Mouse (Mus musculus) heart, postnatal 25 days (tissue): Measurements from ENCODE around the gene Pdia3. TPM values are rescaled to one million over a fixed set of nuclear protein-coding genes. Genes with fewer than 3 reads are reported as not detected.
"Not testable (repeated sequence)": the region's sequence is repeated elsewhere in the genome, so short reads cannot be mapped to it uniquely, and the experiment has no call there.

ENCODE experiments used
- DNase-seq: peaks from one replicate; pipeline ENCODE4 v3.0.0; 2022; ENCODE audit warnings: low spot score
- intact Hi-C: fragments of 180-260 bp; cut with DNase I; formaldehyde crosslinking; loops from one replicate; pipeline ENCODE4 v1.15.1; 2025
- total RNA-seq, 2 experiments: library from RNA; stranded (reverse); gene quantifications; 2 replicates each; pipeline ENCODE4 v1.2.3; 2021

Pdia3 gene
- 100 to 1,000 TPM; 146 to 167 TPM for total RNA-seq

DNA sequence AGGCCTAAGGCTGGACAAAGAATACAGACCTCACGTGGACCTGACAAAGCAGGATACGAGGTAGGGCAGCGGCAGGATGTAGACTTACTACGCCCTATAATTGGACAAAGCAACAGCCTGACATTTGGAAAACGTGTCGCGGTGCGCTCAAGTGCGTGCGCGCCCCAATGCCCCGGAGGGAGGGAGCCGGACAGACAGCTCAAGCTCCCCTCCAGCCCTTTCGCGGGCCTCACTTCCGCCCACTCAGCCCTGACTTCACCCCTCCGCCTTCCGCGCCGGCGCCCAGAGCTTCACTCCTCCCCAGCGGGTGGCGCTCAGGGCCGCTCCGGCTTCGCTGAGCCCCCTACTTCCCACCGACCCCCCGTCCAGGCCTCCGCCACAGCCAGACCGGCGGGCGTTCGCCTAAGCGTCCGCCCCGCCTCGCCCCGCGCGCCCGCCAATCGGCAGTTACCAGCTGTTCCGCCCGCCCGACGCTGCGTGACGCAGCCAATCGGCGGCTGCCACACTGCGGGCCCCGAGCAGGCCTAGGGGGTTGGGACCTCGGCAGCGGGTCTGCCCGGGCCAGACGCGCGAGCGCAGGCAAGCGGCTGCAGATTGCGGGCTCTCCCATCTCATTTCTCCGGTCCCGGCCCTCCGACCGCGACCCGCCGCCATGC, at the start of gene Pdia3, which contains the start of gene Catsper2:
Gene Pdia3, plus strand, starts transcription at position 389 of the 656 bp plus-strand sequence.
Gene Catsper2, minus strand, starts transcription at position 406 of the 656 bp plus-strand sequence.
- peak; percentile 96 for DNase-seq
- intact Hi-C loops = no loop called here

DNA sequence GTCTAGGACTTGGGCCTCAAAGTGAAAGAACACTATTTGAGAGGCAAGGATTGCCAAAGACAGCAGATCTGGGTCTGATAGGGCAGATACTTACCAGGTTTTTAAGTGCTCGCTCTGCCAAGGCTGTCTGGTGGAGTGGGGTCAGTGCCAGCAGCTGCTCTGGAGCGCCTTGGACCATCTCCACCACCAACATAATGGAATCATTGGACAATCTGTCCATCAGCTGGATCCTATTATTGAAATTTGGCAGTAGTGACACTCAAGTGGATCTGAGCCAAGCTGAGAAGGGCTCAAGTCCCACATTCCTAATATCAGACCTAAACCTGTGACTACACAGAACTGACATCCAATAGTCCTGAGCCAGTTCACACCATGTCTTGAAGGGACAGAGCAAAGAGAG, 44.7 kb upstream of the Pdia3 start:
- intact Hi-C loops = no loop called here
- no peak for DNase-seq

DNA sequence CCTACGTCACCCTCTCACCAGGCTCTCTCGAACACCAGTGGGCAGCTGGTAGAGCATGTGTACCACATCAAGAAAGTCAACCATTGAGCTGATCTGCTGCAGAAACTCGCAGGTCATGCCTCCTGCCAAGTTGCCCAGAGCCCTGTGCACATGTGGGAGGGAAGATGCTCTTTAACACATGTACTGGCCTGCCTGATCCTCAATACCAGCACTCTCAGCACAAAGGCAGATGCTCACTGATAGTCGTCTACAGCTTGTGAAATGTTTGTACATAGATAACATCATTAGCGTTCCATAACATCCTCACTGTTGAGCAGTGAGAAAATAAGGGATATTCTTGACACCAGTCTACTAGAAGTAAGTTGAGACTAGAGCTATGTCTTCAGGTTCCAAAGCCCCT, 42.7 kb upstream of the Pdia3 start:
- intact Hi-C loops = no loop called here
- no peak for DNase-seq

DNA sequence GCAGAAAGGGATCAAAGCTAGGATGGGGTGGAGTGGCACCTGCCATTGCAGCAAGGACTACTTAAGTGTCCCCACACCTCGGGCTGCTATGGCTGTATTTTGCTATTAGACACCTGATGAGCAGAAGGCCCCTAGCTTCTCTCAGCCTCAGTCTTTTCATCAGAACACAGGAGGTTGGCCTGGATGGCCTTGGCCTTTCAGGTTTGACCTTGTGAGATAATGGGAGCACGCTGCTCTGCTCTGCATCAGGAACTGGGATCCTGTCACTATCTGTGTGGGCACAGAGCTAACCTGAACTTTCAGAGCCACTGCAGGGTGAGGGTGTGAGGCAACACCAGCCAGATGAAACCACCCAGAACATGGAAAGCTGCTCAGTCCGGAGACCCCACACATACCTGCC, 41.3 kb upstream of the Pdia3 start:
- DNase-seq = no peak
- intact Hi-C loops = no loop called here

DNA sequence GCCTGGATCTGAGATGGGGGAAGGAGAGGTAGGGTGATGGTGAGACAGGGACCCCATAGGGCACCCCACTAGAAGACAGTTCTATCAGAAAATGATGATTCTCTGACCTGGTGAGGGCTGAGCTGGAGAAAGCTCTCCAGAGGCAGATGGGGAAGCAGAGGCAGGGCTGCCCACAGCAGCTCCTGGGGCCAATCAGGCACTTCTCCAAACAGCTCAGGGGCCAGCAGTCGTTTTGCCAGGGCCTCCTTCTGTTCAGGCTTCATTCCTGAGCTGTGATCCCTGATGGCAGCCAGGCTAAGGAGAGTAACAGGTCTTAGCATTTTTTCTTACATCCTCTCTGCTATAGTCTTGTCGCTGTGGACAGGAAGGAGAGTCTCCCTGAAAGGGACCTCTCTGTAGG, 38.8 kb upstream of the Pdia3 start:
- DNase-seq = no peak
- intact Hi-C loops = no loop called here

DNA sequence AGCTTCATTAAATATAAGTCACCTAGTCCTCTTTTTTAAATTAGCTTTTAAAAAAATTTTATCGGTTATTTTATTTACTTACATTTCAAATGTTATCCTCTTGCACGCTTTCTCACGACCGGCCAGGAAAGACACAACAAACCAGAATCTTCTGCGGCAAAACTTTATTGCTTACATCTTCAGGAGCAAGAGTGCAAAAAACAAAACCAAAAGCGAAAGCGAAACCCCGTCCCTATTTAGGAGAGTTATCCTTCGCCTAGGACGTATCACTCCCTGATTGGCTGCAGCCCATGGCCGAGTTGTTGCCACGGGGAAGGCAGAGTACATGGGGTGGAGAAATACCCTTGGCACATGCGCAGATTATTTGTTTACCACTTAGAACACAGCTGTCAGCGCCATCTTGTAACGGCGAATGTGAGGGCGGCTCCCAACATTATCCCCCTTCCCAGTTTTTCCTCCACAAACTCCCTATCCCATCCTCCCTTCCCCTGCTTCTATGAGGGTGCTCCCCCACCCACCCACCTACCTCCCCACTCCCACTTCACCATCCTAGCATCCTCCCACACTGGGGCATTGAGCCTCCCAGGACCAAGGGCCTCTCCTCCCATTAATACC, 26.5 kb upstream of the Pdia3 start, which contains the start of gene Strc:
Gene Strc, minus strand, starts transcription at position 208 of the 615 bp plus-strand sequence.
- intact Hi-C loops, DNase-seq: not testable (repeated sequence)

DNA sequence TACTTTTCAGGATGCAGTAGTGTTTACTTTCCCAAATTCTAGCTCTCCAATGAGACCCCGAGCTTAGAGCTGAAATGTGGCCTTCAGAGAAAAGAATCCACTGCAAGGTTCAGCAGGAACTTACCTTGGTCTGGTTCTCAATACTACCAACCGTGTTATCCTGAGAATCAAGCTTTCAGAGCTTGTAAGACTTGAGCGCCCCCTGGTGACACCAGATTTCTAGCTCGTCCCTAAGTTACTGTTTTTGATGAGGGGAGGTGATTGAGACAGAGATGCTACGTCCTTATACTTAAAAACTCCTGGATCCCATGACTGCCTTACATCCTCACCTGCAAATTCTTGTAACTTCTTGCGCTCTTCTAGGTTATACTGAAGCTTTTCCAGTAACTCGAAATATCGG, 17.0 kb upstream of the Pdia3 start:
- DNase-seq = no peak
- intact Hi-C loops = loop anchor here (10.0 kb wide), 1 partner anchor 352 kb away; no protein-coding TSS in a partner anchor

DNA sequence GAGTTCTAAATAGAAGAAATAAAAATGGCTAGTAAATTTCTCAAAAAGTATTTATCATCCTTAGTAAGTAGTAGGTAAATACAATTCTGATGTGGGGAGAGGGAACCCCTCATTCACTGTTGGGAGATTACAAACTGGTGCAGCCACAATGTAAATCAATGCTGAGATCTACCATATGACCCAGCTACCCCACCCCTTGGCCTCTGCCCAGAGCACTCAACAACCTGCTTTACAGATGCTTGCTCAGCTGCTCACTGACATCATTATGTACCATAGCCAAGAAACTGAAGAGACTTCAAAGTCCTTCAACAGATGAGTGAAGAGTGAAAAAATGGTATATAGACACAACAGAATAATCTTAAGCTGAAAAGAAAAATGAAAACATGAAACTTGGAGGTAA, 10.3 kb upstream of the Pdia3 start:
- no peak for DNase-seq
- intact Hi-C loops = no loop called here

DNA sequence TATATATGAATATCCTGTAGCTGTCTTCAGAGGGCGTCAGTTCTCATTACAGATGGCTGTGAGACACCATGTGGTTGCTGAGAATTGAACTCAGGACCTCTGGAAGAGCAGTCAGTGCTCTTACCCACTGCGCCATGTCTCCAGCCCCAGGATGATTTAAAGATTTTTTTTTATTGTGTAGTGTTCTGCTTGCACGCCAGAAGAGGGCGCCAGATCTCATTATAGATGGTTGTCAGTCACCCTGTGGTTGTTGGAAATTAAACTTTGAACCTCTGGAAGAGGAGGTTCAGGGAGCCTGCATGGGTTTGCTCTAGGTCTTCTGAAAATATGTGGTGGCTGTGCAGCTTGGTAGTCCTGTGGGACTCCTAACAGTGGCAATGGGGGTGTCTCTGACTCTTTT, 5.4 kb upstream of the Pdia3 start:
- no peak for DNase-seq

DNA sequence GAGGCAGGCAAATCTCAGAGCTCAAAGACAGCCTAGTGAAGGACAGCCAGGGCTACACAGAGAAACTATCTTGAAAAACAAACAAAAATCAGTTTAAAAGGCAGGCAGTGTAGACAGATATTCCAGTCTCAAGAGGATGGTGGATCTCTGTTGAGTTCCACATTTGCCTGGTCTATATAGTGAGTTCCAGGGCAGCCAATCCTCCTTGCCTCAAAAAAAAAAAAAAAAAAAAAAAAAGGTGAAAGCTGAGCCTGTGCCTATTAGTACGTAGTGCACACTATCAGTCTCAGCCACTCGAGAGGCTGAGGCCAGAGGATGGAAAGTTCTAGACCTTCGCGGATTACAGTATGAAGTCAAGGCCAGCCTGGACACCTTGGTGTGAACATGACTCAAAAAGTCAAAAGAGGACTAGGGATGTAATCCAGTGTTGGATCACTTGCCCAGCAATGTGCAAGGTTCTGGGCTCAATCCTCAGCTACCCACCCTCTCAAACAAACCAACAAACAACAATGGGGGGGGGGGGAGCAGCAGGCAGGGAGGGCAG, 660 bp upstream of the Pdia3 start:
- no peak for DNase-seq
- intact Hi-C loops = no loop called here

More for the DNA sequence above, 5.4 kb upstream of the Pdia3 start:
- intact Hi-C loops = no loop called here

DNA sequence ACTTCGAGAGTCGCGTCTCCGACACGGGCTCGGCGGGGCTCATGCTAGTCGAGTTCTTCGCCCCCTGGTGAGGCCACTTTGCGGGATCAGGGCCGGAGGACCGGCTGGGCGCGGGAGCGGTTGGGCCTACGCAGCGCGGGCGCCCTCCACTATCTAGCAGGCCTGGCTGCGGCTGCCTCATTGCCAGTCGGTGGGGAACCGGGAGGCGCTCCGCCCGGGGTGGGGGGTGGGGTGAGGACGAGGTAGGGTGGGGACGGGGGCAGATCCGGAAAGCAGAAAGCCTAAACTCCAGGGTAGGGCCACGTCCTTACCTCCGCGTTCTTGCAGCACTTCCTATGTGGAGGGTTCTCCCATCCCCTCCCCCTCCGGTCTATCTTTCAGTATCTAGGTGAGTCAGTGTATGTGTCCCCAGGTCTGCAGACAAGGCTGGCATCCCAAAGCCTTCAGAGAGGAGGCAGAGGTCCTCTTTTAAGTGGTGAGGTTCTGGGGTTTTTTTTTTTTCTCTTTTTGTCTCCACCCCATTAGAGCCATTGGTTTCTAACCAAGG, 637 bp downstream of the Pdia3 start:
- intact Hi-C loops = no loop called here
- no peak for DNase-seq

DNA sequence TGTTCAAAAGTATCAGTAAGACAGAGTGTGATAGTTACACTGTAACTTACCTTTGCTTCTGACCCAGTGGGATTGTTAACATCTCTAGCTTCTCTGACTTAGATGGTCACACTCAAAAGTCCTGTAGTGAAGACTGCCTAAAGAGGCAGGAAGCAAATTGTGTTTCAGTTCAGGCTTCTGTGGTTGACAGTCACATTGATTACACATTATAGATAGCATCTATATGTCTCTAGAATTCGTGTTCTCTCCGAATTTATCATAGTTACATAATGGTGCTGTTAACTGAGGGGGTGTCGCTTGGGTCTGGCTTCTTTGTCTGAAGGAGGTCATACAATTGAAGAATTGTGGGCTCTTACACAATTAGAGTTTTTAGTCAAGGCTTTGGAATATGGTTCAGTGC, 1.5 kb downstream of the Pdia3 start:
- DNase-seq = no peak
- intact Hi-C loops = no loop called here

DNA sequence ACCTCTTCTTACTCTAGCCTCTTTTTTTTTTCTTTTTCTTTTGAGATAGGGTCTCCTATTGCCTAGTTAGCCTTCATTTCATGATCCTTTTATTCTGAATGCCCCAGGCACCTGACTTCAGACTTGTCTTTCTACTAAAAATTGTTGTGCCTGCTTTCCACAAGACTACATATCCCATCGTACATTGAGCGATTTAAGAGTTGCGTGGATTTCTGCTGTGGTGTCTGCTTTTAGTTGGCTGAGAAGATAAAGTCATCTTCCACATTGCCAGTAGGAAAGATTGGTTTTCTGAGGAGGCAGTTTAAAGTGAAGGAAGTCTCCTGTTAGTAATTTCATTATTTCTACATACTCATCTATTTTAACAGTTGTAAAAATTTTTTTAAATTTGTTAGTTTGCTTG, 2.0 kb downstream of the Pdia3 start:
- DNase-seq = no peak
- intact Hi-C loops = no loop called here

DNA sequence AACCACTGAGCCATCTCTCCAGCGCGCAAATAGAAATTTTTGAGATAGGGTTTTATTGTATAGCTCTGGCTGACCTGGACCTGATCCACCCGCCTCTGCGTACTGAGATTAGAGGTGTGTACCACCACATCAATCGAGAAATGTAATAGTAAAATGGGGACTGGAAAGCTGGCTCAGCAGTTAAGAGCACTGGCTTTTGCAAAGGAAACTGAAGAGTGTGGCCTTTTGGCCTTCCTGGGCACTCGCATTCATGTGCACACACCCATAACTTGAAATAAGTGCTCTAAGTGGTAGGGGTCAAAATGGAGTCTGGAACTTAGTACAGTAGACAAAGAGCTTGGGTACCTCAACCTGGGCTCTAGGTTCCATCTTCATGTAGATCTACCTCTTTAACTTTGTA, 2.8 kb downstream of the Pdia3 start:
- no peak for DNase-seq
- intact Hi-C loops = no loop called here

DNA sequence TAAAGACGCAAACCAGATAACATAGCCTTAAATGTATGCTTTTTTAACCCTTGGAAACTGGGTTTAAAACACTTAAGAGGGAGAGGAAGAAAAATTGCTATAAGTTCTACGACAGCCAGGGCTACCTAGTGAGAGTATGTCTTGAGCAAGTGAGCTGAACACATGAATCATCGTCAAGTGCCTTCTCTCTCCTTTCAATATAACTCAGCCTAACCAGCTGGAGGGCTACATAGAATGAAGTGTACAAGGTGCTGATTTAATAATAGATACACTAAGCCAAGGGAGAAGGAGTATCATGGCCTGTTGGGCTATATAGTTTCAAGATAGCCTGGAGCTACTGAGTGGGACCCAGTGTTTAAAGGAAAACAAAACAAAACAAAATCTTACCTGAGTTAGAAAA, 4.9 kb downstream of the Pdia3 start:
- no peak for DNase-seq
- intact Hi-C loops = no loop called here

DNA sequence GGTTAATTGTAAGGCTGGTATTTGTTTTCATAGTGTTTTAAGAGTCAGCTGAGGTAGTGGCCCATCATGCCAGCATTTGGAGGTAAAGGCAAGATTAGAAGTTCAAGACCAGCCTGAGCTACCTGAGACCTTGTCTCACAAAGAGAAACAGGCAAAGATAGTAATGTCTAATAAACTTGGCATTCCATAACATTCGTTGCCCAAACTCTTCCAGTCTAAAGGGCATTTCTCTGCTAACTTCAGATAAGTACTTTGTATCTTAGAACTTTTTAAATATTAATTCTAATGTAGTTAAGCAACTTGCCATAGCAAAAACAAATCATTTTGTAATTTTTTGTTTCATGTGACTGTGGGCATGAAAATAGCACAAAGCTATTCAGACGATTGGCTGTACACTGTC, 9.6 kb downstream of the Pdia3 start:
- DNase-seq = no peak
- intact Hi-C loops = no loop called here

DNA sequence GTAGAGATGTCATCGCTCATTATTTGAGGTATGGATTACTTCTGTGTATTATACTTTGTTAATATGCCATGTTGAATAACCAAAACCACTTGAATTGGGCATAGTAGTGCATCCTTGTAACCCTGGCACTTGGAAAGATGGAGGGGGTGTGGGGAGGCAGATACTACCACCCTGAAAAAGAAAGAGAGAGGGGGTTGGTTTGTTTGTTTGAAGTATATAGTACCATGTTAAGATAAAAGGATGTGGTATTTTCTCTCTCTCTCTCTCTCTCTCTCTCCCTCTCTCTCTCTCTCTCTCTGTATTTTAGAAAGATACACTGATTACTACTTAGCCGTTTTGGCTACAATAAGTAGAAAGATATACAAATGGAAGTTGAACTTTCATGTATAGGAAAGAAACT, 12.3 kb downstream of the Pdia3 start:
- no peak for DNase-seq
- intact Hi-C loops = no loop called here

DNA sequence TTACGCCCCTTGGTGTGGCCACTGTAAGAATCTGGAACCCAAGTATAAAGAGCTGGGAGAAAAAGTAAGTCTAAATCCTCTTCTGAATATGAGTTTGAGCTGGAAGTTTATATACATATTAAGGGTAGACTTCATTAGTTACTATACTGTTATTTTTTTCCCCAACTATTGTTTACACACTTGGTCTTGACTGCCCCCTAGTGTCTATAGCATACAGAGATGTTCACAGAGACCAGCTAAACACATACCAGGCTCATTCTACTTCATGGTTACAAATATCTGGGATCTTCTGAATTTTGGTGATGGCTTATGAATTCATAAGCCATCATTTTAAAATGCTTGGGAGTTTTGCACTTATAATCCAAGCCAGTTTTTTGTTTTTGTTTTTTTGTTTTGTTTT, 21.3 kb downstream of the Pdia3 start:
- intact Hi-C loops = no loop called here
- no peak for DNase-seq

DNA sequence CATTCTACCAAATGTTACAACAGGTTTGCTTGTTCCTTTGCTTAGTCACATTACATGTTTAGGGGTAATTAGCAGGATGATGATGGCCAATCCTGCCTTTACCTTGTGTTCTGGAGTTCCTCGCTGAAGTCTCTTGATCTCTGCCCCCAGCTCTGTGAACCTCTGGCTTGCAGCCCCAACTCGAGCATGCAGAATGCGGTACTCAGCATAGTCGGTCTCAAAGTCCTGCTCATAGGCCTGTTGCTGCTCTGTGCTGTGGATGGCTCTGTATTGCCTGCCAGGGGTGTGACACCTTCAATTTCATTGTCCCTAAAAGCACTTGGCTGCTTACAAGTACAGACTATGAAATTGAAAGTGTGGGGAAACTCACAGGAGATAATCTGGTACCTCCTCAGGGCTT, 26.2 kb downstream of the Pdia3 start:
- DNase-seq = no peak
- intact Hi-C loops = loop anchor here (1.0 to 10.0 kb wide), 2 partner anchors 22 to 935 kb away; no protein-coding TSS in a partner anchor

DNA sequence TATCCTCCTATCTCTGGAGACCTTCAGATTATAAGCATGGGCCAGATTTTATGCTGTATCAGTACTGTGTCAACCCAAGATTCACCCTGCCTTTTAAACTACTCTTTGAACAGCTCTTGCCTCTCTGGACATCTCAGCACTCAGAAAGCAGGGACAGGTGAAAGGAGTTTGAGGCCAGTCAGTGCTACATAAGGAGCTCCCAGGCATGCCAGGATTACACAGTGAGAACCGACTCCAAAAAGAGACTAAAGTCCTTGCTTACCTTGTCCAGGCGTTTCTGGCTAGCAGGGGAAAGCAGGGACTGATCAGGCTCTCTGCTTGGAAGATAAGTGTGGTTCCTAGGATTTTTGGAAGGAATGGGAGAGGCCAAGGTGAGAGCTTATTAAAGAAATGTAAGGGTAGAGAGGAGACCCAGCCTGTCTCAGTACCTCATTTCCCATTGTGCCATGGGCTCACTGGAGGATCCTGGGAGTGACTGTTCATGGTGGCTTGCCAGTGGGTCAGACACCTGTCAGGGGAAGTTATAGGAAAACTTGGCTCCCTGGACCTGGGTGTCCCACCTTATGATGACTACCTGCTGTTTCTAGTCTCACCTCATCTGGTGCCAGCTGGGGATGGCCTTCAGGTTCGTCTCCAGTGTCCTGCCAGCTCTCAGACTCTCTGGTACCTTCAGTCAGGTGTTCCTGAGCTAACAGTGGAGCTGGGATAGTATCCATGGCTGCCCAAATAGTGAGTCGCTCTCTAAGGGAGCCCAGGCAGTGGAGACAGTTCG, 27.4 kb downstream of the Pdia3 start:
- intact Hi-C loops = loop anchor here (10.0 kb wide), 1 partner anchor 934 kb away; no protein-coding TSS in a partner anchor
- DNase-seq = no peak
